Mouse (Mus musculus) heart, embryonic 11.5 days (tissue): ENCODE measurements at regions not wholly inside any gene's neighbourhood (a gene's known extent, or its start where the extent isn't known, plus 50 kb on each side); places are given as distances from the start of the nearest gene placed in this dataset.

Experiments
- ATAC-seq: fragments of 200-750 bp; cut with Nextera tagmentation; replicated peaks from 2 replicates; pipeline ENCODE4 v1.8.0; 2017; ENCODE audit warnings: moderate library complexity; ENCODE audit not compliant: insufficient number of reproducible peaks, low FRiP score, low TSS enrichment
- H3K27ac ChIP-seq: fragments of 300-500 bp; sonication (generic); 2 replicates; pipeline ENCODE4 v1.5.1; 2014; ENCODE audit warnings: mild to moderate bottlenecking, low read depth, low read length
- H3K27me3 ChIP-seq: fragments of 300-500 bp; sonication (generic); 2 replicates; pipeline ENCODE4 v1.6.1; 2014; ENCODE audit warnings: mild to moderate bottlenecking, low read length, mixed read lengths; ENCODE audit not compliant: control insufficient read depth, insufficient read depth
- H3K36me3 ChIP-seq: fragments of 300-500 bp; sonication (generic); 2 replicates; pipeline ENCODE4 v1.6.1; 2014; ENCODE audit warnings: mild to moderate bottlenecking, low read length, moderate library complexity, mixed read lengths; ENCODE audit not compliant: control insufficient read depth, insufficient read depth
- H3K4me1 ChIP-seq: fragments of 300-500 bp; sonication (generic); 2 replicates; pipeline ENCODE4 v1.6.1; 2014; ENCODE audit warnings: low read length; ENCODE audit not compliant: control insufficient read depth, insufficient read depth
- H3K4me2 ChIP-seq: fragments of 300-500 bp; sonication (generic); 2 replicates; pipeline ENCODE4 v1.6.1; 2014; ENCODE audit warnings: mild to moderate bottlenecking, moderate library complexity
- H3K4me3 ChIP-seq: fragments of 300-500 bp; sonication (generic); 2 replicates; pipeline ENCODE4 v1.5.1; 2014; ENCODE audit warnings: low read depth, low read length
- H3K9ac ChIP-seq: fragments of 300-500 bp; sonication (generic); 2 replicates; pipeline ENCODE4 v1.6.1; 2014; ENCODE audit warnings: mild to moderate bottlenecking, low read depth, low read length, moderate library complexity
- H3K9me3 ChIP-seq: fragments of 300-500 bp; sonication (generic); replicated peaks from 2 replicates; pipeline ENCODE4 v1.6.1; 2016; ENCODE audit warnings: low read length; ENCODE audit not compliant: control insufficient read depth
- WGBS: fragments of 180-500 bp; shearing (Covaris S2); extraction: QIAGEN DNeasy Blood & Tissue Kit; methylation state at CpG from one replicate; pipeline ENCODE4 v1.1.7; 2014; ENCODE audit not compliant: insufficient replicate concordance; 5-methylcytosine and 5-hydroxymethylcytosine counted together

GRCm38 (mm10) chr15:86751436-86752136 is 537.3 kb downstream of the Tbc1d22a start:
- WGBS = 53% methylated on average over 10 of the region's 10 CpGs
- H3K4me2 ChIP-seq = no peak overlapping the region
- H3K4me3 ChIP-seq = no peak overlapping the region
- no peaks in the 10 kb centered on the region for H3K4me1 ChIP-seq
- no peaks in the 10 kb centered on the region for H3K36me3 ChIP-seq
- ATAC-seq = no peak; the same call in 1 of the 2 replicates
- no peaks in the 10 kb centered on the region for H3K9me3 ChIP-seq
- H3K27me3 ChIP-seq = no peaks in the 10 kb centered on the region
- no peak overlapping the region for H3K9ac ChIP-seq
- no peak overlapping the region for H3K27ac ChIP-seq

DNA sequence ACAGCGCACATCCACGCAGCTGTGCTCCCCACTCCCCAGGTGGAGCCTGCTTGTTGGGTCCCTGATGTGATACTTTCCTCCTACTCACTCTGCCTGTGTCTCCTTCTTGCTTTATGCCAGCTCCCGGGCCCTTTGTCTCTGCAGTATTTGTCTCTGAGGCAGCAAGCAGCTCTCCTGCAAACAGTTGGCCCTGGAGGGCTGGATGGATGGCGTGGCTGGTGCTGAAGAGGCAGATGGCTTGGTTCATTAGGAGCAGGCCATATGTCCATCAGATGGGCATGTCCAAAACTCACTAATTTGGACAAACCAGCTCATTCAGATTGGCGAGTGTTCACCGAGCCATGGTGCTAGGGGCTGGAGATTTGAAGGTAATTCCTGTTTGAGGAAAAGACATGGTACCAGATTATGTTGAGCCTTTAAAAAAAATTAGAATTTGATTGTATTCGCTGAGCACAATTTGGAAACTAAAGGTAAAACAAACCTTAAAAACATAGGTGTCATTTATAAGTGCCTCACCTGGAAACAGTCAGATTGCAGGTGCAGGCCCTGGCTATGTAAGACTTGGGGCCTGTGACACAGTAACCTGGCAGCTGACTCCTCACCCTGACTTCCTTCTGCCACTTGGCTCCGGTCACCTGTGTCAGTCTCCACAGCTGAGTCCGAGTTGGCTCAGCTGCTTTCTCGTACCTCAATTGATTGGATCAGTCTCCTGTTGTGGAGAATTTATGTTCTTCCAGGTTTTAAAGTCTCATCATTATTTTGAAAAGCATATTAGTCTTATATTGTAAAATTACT is 549.5 kb downstream of the Tbc1d22a start:
- Histone ChIP-seq H3K27me3 (no peaks in the 10 kb centered on the region), H3K27ac (no peak overlapping the region), H3K36me3 (no peaks in the 10 kb centered on the region), H3K9ac (no peak overlapping the region), H3K9me3 (no peaks in the 10 kb centered on the region; the same call in 1 of the 2 replicates), H3K4me1 (no peaks in the 10 kb centered on the region), H3K4me3 (no peak overlapping the region), H3K4me2 (no peak overlapping the region)
- 87% methylated on average over 10 of the region's 10 CpGs for WGBS
- no peak for ATAC-seq

- WGBS = 72% methylated on average over 2 of the region's 2 CpGs
- ATAC-seq = no peak
- Histone ChIP-seq H3K4me2 (no peak overlapping the region), H3K4me3 (no peak overlapping the region), H3K4me1 (no peaks in the 10 kb centered on the region), H3K27ac (no peak overlapping the region), H3K9ac (no peak overlapping the region), H3K27me3 (no peaks in the 10 kb centered on the region), H3K36me3 (no peaks in the 10 kb centered on the region), H3K9me3 (no peaks in the 10 kb centered on the region; the same call in 1 of the 2 replicates)
Measured at GRCm38 (mm10) chr15:86767623-86768022, 553.4 kb downstream of the Tbc1d22a start.

DNA sequence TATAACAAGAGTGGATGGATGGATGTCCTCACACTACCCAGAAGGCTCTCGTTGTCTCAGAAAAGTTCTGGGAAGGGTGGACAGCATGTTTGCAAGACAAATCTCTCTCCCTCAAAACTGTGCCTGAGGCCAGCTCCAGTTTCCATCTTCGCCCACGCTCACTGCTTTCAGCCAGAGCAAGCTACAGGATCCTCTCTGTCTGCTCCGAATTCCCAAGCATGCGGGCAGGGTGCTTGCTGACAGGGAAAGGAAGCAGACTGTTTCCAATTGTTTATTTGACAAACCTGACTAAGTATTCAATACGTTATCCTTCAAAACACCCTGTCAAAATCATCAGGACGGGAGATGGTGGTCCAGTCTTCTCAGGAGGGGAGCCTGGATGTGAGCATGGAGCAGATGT is 558.8 kb downstream of the Tbc1d22a start:
- H3K27ac ChIP-seq = no peak overlapping the region
- H3K27me3 ChIP-seq = no peaks in the 10 kb centered on the region
- WGBS = 53% methylated on average over 7 of the region's 7 CpGs
- H3K9me3 ChIP-seq = no peaks in the 10 kb centered on the region
- H3K4me2 ChIP-seq = no peak overlapping the region
- no peak for ATAC-seq
- no peak overlapping the region for H3K9ac ChIP-seq
- no peaks in the 10 kb centered on the region for H3K36me3 ChIP-seq
- no peak overlapping the region for H3K4me3 ChIP-seq
- no peaks in the 10 kb centered on the region for H3K4me1 ChIP-seq

DNA sequence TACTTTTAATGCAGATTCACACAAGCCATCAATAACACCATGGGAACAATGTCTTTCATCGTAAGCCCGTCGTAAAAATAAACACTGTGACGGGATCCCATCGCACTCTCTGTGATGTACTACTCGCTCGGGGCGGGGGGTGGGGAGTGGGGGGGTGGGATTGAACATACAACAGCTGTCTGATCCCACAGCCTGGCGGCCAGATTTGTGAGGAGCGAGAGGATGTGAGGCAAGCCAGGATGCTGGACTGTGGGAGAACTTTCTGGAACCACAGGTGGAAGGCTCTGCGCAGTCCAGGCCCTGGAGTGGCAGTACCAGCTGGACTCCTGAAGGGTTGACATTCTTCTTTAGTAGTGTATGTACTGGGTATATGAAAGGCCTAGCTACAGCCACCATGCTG is 563.7 kb downstream of the Tbc1d22a start:
- H3K27ac ChIP-seq = no peak overlapping the region
- WGBS = 68% methylated on average over 11 of the region's 11 CpGs
- no peak overlapping the region for H3K4me3 ChIP-seq
- no peak overlapping the region for H3K4me2 ChIP-seq
- no peaks in the 10 kb centered on the region for H3K9me3 ChIP-seq
- no peak for ATAC-seq
- H3K9ac ChIP-seq = no peak overlapping the region
- no peaks in the 10 kb centered on the region for H3K27me3 ChIP-seq
- no peaks in the 10 kb centered on the region for H3K36me3 ChIP-seq
- H3K4me1 ChIP-seq = no peaks in the 10 kb centered on the region

- no peaks in the 10 kb centered on the region for H3K27me3 ChIP-seq
- no peaks in the 10 kb centered on the region for H3K4me1 ChIP-seq
- no peak overlapping the region for H3K27ac ChIP-seq
- no peak overlapping the region for H3K4me3 ChIP-seq
- H3K4me2 ChIP-seq = no peak overlapping the region
- WGBS = 88% methylated on average over 11 of the region's 11 CpGs
- no peaks in the 10 kb centered on the region for H3K36me3 ChIP-seq
- no peak overlapping the region for H3K9ac ChIP-seq
- no peak for ATAC-seq
- no peaks in the 10 kb centered on the region for H3K9me3 ChIP-seq
Measured at GRCm38 (mm10) chr15:86781160-86781559, 566.9 kb downstream of the Tbc1d22a start.

DNA sequence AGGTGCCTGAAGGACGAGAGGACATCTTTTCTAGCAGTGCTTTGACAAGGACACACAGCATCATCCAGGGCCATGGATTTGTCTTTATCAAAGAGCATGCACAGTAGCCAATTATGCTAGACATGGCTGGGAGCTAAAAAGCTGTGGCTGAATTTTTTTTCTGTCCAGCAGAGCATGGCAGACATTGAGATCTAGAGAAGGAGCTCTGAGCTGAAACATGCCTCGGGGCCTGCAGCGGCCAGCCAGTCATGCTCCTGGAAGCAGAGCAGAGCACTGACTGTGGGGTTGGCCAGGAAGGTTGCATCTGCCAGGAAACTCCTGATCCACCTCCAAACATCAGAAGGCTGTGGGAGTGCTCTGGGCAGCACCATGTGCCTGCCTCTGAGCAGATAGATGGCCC is 580.5 kb downstream of the Tbc1d22a start:
- Histone ChIP-seq H3K9me3 (no peaks in the 10 kb centered on the region), H3K4me3 (no peak overlapping the region), H3K36me3 (no peaks in the 10 kb centered on the region), H3K27ac (no peak overlapping the region), H3K27me3 (no peaks in the 10 kb centered on the region), H3K4me2 (no peak overlapping the region), H3K4me1 (no peaks in the 10 kb centered on the region), H3K9ac (no peak overlapping the region)
- WGBS = 73% methylated on average over 3 of the region's 3 CpGs
- ATAC-seq = no peak

DNA sequence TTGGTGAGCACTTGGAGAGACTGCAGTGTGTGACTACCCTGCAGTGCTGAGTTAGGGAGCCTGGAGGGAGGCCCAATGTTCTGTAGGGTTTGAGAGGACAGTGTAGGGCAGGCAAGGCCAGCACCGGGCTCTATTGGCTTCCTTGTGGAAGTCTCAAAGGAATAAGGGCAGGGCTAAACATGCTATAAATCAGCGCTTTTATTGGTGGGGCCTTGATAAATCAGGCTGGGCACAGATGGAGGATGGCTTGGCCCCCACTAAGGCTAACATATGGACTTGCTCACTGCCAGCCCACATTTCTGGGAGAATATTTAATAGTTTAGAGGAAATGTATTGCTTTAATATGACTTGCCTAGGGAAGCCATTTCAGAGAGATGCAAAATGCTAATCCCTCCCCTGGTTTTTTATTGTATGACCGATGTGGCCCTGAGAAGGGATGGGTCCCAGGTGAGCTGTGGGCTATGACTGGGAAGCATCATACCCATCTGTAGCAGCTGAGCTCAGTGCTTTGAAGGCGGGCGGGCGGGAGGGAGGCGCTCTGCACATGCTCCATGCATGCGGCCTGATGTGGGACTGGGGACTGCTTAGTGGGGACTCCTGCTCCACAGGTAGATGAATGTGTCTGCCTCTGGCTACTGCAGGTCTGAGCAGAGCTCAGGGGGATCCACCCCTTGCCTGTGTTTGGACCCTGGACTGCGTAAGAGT is 584.4 kb downstream of the Tbc1d22a start:
- Histone ChIP-seq H3K4me2 (no peak overlapping the region), H3K9me3 (no peaks in the 10 kb centered on the region), H3K4me1 (no peaks in the 10 kb centered on the region), H3K9ac (no peak overlapping the region), H3K4me3 (no peak overlapping the region), H3K27ac (no peak overlapping the region), H3K36me3 (no peaks in the 10 kb centered on the region), H3K27me3 (no peaks in the 10 kb centered on the region)
- 84% methylated on average over 9 of the region's 9 CpGs for WGBS
- no peak for ATAC-seq
